Mouse (Mus musculus) testis, adult 2 months (tissue): Measurements from ENCODE around the gene Slc16a2.

Experiments used
- CTCF ChIP-seq: fragments of 200-500 bp; IDR thresholded peaks from 2 replicates; pipeline ENCODE4 v1.5.1; 2012; ENCODE audit warnings: low read depth, mild to moderate bottlenecking, inconsistent platforms, low read length, moderate library complexity; ENCODE audit not compliant: control insufficient read depth, insufficient read depth, insufficient replicate concordance
- POLR2A ChIP-seq: fragments of 200-500 bp; IDR thresholded peaks from 2 replicates; pipeline ENCODE4 v1.6.1; 2012; ENCODE audit warnings: low read depth, mild to moderate bottlenecking, inconsistent platforms, low read length, moderate library complexity; ENCODE audit not compliant: control insufficient read depth

DNA sequence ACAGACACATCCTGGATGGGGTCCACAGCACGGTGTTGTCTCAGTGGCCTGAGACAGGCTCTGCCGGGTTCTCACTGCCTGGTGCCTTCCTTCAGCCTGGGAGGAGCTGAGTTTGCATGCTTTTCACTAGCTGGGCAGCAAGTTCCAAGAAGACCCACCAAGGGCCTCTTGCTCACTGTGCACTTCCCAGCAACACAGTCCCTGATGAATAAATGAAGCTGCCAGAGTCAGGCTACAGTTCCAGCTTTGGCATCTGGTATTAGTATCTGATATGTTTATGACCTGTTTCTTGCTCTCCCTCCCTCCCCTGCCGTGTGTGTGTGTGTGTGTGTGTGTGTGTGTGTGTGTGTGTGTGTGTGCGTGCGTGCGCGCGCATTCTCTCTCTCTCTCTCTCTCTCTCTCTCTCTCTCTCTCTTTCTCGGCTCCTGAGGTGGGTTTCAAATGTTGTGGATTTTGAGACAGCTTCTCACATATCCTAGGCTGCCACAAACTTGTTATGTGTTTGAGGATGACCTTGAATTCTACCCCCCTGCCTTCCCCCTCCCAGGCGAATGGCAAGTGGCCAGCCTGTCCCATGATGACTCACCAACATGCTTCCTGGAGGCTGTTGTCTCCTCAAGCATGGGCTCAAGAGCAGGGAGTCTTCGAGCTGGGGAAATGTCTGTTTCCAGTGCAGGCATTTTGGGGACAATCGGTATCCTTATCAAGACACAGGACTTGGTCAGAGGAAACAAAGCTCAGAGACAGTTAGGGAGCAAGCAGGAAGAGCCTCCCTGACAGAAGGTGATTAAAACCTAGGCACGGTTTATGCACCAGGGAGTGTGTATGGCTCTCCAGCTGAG is 80.3 kb downstream of the Slc16a2 start:
- TF ChIP-seq POLR2A (no peak), CTCF (no peak)
